Mouse (Mus musculus): ENCODE data around the gene Sh2b3.

The Sh2b3 gene

DNA sequence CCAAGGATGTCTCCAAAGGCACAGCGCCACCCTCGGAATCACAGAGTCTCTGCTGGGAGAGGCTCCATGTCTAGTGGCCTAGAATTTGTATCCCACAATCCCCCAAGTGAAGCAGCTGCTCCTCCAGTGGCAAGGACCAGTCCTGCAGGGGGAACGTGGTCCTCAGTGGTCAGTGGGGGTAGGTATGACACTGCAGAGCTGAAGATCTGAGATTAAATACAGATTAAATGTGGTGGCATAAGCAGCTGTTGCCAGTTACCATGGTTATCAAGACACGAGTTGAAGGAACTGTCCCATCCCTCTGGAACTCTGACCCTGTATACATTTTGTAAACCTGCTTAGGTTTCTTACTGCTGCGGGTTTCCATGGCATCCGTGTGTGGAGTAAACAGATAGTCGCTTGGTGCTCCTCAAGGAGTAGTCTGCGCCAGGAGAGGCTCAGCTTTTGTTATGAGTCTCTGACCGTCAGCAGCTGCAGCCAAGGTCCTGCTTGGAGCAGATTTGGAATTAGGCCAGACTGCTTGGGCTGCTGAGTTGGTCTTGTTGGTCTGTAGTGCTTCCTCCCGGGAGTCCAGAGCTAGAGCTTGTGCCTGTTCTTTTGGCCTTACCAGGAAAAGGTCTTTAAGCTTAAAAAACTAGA is 53.5 kb downstream of the Sh2b3 start:
- no peak for DNase-seq

- no peak for DNase-seq
Observed at GRCm38 (mm10) chr5:121782467-121782866, 55.0 kb downstream of the Sh2b3 start.

- DNase-seq: no peak
Observed at GRCm38 (mm10) chr5:121780180-121780579, 57.3 kb downstream of the Sh2b3 start.

DNA sequence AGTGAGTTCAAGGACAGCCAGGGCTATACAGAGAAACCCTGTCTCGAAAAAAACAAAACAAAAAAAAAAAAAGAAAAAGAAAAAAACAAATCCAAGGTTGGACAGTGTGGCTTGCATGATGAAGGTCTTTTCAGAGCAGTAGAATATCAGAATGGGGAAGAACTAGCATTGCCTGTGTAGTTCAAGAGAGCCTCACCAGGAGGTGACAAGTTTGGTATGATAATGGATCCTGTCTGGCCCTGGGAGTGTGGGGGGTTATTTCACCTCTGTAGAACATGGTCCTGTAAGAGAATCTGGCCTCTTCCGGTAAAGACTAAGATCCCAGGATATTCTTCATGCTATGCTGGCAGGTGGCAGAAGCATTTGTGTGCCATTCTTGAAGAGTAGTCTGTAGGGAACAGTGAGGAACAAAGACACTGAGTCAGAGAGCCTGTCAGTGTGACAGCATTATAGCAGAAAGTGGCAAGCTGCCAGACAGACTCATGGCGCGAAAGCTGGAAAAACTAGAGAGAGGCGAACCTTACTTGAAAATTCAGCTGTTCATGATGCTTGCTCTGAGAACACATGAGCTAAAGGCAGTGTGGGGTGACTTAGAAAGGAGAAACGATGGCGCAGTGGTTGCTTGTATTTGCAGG is 58.8 kb downstream of the Sh2b3 start:
- DNase-seq: no peak

GRCm38 (mm10) chr5:121771611-121772010 is 65.8 kb downstream of the Sh2b3 start:
- no peak for DNase-seq

GRCm38 (mm10) chr5:121769827-121770226 is 67.6 kb downstream of the Sh2b3 start:
- DNase-seq: no peak

GRCm38 (mm10) chr5:121767564-121767963 is 69.9 kb downstream of the Sh2b3 start:
- no peak for DNase-seq

DNA sequence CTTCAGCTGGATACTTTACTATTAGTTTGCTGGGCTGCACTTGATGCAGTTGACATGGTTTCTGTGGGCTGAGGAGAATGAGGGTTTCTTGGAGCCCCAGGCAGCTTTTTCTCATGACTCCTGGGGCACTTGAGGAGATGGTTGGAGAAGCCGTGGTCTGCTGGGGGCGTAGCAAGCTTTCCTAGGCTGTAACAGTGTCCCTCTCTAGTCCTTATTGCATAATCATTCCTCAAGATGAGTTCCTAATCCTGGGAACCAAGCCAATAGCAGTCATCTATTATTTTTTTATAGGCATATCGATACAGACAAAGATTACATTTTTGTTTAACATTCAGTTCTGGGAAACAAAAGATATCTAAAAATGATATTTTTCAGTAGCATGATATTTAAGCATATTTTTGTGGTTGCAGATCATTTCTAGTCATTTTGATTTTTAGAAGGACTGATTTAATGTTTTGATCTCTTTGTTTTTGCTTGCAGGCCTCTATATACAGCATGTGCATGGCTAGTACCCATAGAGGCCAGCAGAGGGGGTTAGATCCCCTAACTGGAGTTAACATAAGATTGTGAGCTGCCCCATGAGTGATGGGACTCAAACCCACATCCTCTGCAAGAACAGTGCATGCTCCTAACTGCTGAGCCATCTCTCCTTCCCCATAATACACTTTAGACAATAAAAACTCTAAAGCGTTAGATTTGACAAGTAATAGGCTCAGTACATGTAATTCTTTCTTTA is 71.2 kb downstream of the Sh2b3 start:
- no peak for DNase-seq
